Mouse (Mus musculus): ENCODE measurements around the gene Sstr2.

The Sstr2 gene

GRCm38 (mm10) chr11:113619420-113620080 lies 408 bp downstream of the Sstr2 start:
- in situ Hi-C loops (cut with MboI, MseI): loop anchor here (5.0 kb wide), 2 partner anchors 112 to 432 kb away; no protein-coding TSS in a partner anchor

GRCm38 (mm10) chr11:113621001-113621400 lies 1.9 kb downstream of the Sstr2 start:
- in situ Hi-C loops (cut with MboI, MseI): no loop called here

GRCm38 (mm10) chr11:113622028-113622427 lies 2.9 kb downstream of the Sstr2 start:
- in situ Hi-C loops (cut with MboI, MseI): no loop called here

GRCm38 (mm10) chr11:113625437-113625836 lies 6.3 kb downstream of the Sstr2 start:
- in situ Hi-C loops (cut with MboI, MseI): loop anchor here (5.0 kb wide), 1 partner anchor 328 kb away; no protein-coding TSS in a partner anchor

GRCm38 (mm10) chr11:113627785-113628184 lies 8.6 kb downstream of the Sstr2 start:
- in situ Hi-C loops (cut with MboI, MseI): loop anchor here (5.0 kb wide), 1 partner anchor 330 kb away; no protein-coding TSS in a partner anchor

GRCm38 (mm10) chr11:113630642-113631041 lies 11.5 kb downstream of the Sstr2 start:
- in situ Hi-C loops (cut with MboI, MseI): no loop called here

GRCm38 (mm10) chr11:113631302-113631701 lies 12.2 kb downstream of the Sstr2 start:
- in situ Hi-C loops (cut with MboI, MseI): no loop called here

GRCm38 (mm10) chr11:113631862-113632261 lies 12.7 kb downstream of the Sstr2 start:
- in situ Hi-C loops (cut with MboI, MseI): no loop called here

- in situ Hi-C loops (cut with MboI, MseI): no loop called here
Observed at GRCm38 (mm10) chr11:113632303-113632702, 13.2 kb downstream of the Sstr2 start.

GRCm38 (mm10) chr11:113633398-113633797 lies 14.3 kb downstream of the Sstr2 start:
- in situ Hi-C loops (cut with MboI, MseI): no loop called here

- in situ Hi-C loops (cut with MboI, MseI): no loop called here
Observed at GRCm38 (mm10) chr11:113634699-113635121, 15.6 kb downstream of the Sstr2 start.

GRCm38 (mm10) chr11:113638680-113639079 lies 19.5 kb downstream of the Sstr2 start:
- in situ Hi-C loops (cut with MboI, MseI): no loop called here

- in situ Hi-C loops (cut with MboI, MseI): loop anchor here (10.0 kb wide), 1 partner anchor 460 kb away; no protein-coding TSS in a partner anchor
Observed at GRCm38 (mm10) chr11:113645181-113645580, 26.0 kb downstream of the Sstr2 start.

- in situ Hi-C loops (cut with MboI, MseI): loop anchor here (10.0 kb wide), 1 partner anchor 463 kb away; no protein-coding TSS in a partner anchor
Observed at GRCm38 (mm10) chr11:113648152-113648551, 29.0 kb downstream of the Sstr2 start.

- in situ Hi-C loops (cut with MboI, MseI): loop anchor here (10.0 kb wide), 1 partner anchor 464 kb away; no protein-coding TSS in a partner anchor
Observed at GRCm38 (mm10) chr11:113648690-113649352, 29.7 kb downstream of the Sstr2 start, which contains the start of gene Cog1. TSS of gene Cog1 (plus strand) at chr11:113649169.

- in situ Hi-C loops (cut with MboI, MseI): loop anchor here (10.0 kb wide), 1 partner anchor 465 kb away; no protein-coding TSS in a partner anchor
Observed at GRCm38 (mm10) chr11:113649353-113650210, 30.4 kb downstream of the Sstr2 start, which contains the start of gene Slc39a11. TSS of gene Slc39a11 (minus strand) at chr11:113650079.

- in situ Hi-C loops (cut with MboI, MseI): no loop called here
Observed at GRCm38 (mm10) chr11:113651206-113651906, 32.2 kb downstream of the Sstr2 start.

- in situ Hi-C loops (cut with MboI, MseI): no loop called here
Observed at GRCm38 (mm10) chr11:113651907-113652273, 32.7 kb downstream of the Sstr2 start.

- in situ Hi-C loops (cut with MboI, MseI): no loop called here
Observed at GRCm38 (mm10) chr11:113652516-113652915, 33.4 kb downstream of the Sstr2 start.

GRCm38 (mm10) chr11:113654105-113654504 lies 35.0 kb downstream of the Sstr2 start:
- in situ Hi-C loops (cut with MboI, MseI): no loop called here

Measured in regulatory T cell (primary cell).